Mouse (Mus musculus): ENCODE results near the gene Scube2.

- TF ChIP-seq POLR2A (IDR thresholded peaks at IDR 0.05; ENCODE audit: control insufficient read depth in 1 of 2, insufficient read depth in 1 of 2, low read depth in 1 of 2, low read length in 2 of 2, poor library complexity in 1 of 2), result no peak
- TF ChIP-seq MAX (IDR thresholded peaks at IDR 0.05; ENCODE audit: low read length), result no peak
- no peak for TF ChIP-seq CTCF (IDR thresholded peaks at IDR 0.05 in 2 of 3, conservative IDR thresholded peaks at IDR 0.05 in 1 of 3; ENCODE audit: control insufficient read depth in 1 of 3, insufficient read depth in 1 of 3, low read depth in 2 of 3, low read length in 3 of 3, poor library complexity in 1 of 3, severe bottlenecking in 1 of 3)
- no peak for TF ChIP-seq GATA1 (IDR thresholded peaks at IDR 0.05; ENCODE audit: low read depth, low read length)
- no peak for TF ChIP-seq BHLHE40 (IDR thresholded peaks at IDR 0.05; ENCODE audit: borderline replicate concordance, low read depth, low read length)
- TF ChIP-seq TCF12 (IDR thresholded peaks at IDR 0.05; ENCODE audit: low read depth, low read length), result no peak
- no peak for TF ChIP-seq TAL1 (IDR thresholded peaks at IDR 0.05; ENCODE audit: low read length)
- TF ChIP-seq EP300 (IDR thresholded peaks at IDR 0.05; ENCODE audit: low read depth in 1 of 2, low read length in 2 of 2), result peak in 1 of 2 experiments; percentile 26; a peak in 1 of 4 replicates
- TF ChIP-seq ZNF384 (IDR thresholded peaks at IDR 0.05; ENCODE audit: low read depth, low read length), result no peak
- no peak for TF ChIP-seq MYC (IDR thresholded peaks at IDR 0.05; ENCODE audit: low read depth, low read length)
These were observed 66.3 kb downstream of the Scube2 start for GRCm38 (mm10) chr7:109799168-109799567.
